Mouse (Mus musculus): ENCODE results near the gene Pigk. TPM values are rescaled to one million over a fixed set of nuclear protein-coding genes. Genes with fewer than 3 reads are reported as not detected.

Gene Pigk
- polyA plus RNA-seq, 1 experiment from 2014 or later: 44.3 TPM

DNA sequence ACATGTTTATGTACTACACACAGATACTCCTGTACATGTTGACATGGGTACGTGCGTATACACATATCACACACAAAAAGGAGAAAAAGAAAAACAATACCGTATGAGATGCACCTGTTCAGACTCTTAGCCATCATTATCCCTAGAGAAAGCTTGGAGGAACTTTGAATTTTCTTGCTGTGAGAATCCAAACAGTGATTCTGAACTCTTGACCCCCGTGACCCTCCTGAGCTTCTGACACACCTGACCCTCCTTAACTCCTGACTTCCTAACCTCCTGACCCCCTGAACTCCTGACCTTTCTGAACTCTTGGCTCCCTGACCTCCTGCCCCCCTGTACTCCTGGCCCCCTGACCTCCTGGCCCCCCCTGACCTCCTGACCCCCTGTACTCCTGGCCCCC, 19.1 kb downstream of the Pigk start:
- H3K4me2 ChIP-seq (ENCODE audit: low read length): no peak overlapping the region
- no peaks in the 10 kb centered on the region for H3K36me3 ChIP-seq (ENCODE audit: control insufficient read depth, insufficient read depth, low read length)
- no peak overlapping the region for H3K9ac ChIP-seq (ENCODE audit: low read length)
- H3K27ac ChIP-seq (replicated peaks in 1 of 2; ENCODE audit: control insufficient read depth in 1 of 2, insufficient read depth in 1 of 2, low read depth in 2 of 2, low read length in 2 of 2): no peak overlapping the region
- no peaks in the 10 kb centered on the region for H3K9me3 ChIP-seq (ENCODE audit: control insufficient read depth, low read length)
- H3K27me3 ChIP-seq (ENCODE audit: control insufficient read depth, insufficient read depth, low read length): no peaks in the 10 kb centered on the region
- no peak for ATAC-seq (ENCODE audit: insufficient number of reproducible peaks, insufficient read depth, low FRiP score, low read depth)
- no peak overlapping the region for H3K4me3 ChIP-seq (ENCODE audit: control insufficient read depth in 1 of 2, insufficient read depth in 1 of 2, low read depth in 1 of 2, low read length in 2 of 2)
- H3K4me1 ChIP-seq (ENCODE audit: control insufficient read depth in 2 of 2, insufficient read depth in 2 of 2, low read length in 2 of 2): peaks cover 2 to 3% of the 10 kb centered on the region in 2 experiments; a peak in 2 of 4 replicates
- WGBS: 94% methylated on average over 4 of the region's 4 CpGs

DNA sequence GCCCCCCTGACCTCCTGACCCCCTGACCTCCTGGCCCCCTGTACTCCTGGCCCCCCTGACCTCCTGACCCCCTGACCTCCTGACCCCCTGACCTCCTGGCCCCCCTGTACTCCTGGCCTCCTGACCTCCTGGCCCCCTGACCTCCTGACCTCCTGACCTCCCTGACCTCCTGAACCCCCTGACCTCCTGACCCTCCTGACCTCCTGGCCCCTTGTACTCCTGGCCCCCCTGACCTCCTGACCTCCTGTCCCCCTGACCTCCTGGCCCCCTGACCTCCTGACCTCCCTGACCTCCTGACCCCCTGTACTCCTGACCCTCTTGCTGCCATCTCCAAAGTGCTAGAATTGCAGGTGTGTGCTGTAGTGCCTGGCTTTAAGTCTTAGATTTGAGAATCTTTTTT, 19.6 kb downstream of the Pigk start:
- no peak for ATAC-seq (ENCODE audit: insufficient number of reproducible peaks, insufficient read depth, low FRiP score, low read depth)
- H3K9ac ChIP-seq (ENCODE audit: low read length): no peak overlapping the region
- no peaks in the 10 kb centered on the region for H3K9me3 ChIP-seq (ENCODE audit: control insufficient read depth, low read length)
- H3K27me3 ChIP-seq (ENCODE audit: control insufficient read depth, insufficient read depth, low read length): no peaks in the 10 kb centered on the region
- H3K4me2 ChIP-seq (ENCODE audit: low read length): no peak overlapping the region
- H3K4me3 ChIP-seq (ENCODE audit: control insufficient read depth in 1 of 2, insufficient read depth in 1 of 2, low read depth in 1 of 2, low read length in 2 of 2): no peak overlapping the region
- no peaks in the 10 kb centered on the region for H3K36me3 ChIP-seq (ENCODE audit: control insufficient read depth, insufficient read depth, low read length)
- no peak overlapping the region for H3K27ac ChIP-seq (replicated peaks in 1 of 2; ENCODE audit: control insufficient read depth in 1 of 2, insufficient read depth in 1 of 2, low read depth in 2 of 2, low read length in 2 of 2)
- H3K4me1 ChIP-seq (ENCODE audit: control insufficient read depth in 2 of 2, insufficient read depth in 2 of 2, low read length in 2 of 2): peaks cover 2 to 3% of the 10 kb centered on the region in 2 experiments; a peak in 2 of 4 replicates

DNA sequence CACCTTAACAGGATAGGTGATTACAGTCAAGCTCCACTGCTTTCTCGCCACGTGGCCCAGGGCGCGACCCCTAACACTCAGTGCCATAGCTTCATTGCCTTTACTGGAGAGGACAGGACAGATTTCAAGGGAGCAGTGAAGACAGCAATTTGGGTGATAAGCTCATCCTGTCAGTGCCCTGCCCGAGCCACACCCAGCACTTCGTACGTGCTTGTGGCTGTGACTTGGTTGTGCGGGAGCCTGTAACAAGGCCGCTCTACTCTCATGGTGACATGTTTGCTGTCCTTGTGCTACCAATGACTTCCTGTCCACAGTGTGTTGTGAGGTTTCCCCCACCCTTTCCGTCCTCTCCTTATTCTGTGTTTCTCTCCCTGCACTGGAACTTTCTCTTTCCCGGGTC, 20.2 kb downstream of the Pigk start:
- Histone ChIP-seq H3K9me3 (ENCODE audit: control insufficient read depth, low read length) (no peaks in the 10 kb centered on the region), H3K27ac (replicated peaks in 1 of 2; ENCODE audit: control insufficient read depth in 1 of 2, insufficient read depth in 1 of 2, low read depth in 2 of 2, low read length in 2 of 2) (no peak overlapping the region), H3K36me3 (ENCODE audit: control insufficient read depth, insufficient read depth, low read length) (no peaks in the 10 kb centered on the region), H3K27me3 (ENCODE audit: control insufficient read depth, insufficient read depth, low read length) (no peaks in the 10 kb centered on the region), H3K4me2 (ENCODE audit: low read length) (no peak overlapping the region), H3K4me1 (ENCODE audit: control insufficient read depth in 2 of 2, insufficient read depth in 2 of 2, low read length in 2 of 2) (peaks cover 2 to 3% of the 10 kb centered on the region in 2 experiments; a peak in 2 of 4 replicates), H3K9ac (ENCODE audit: low read length) (no peak overlapping the region), H3K4me3 (ENCODE audit: control insufficient read depth in 1 of 2, insufficient read depth in 1 of 2, low read depth in 1 of 2, low read length in 2 of 2) (no peak overlapping the region)
- no peak for ATAC-seq (ENCODE audit: insufficient number of reproducible peaks, insufficient read depth, low FRiP score, low read depth)
- 75% methylated on average over 11 of the region's 11 CpGs for WGBS

DNA sequence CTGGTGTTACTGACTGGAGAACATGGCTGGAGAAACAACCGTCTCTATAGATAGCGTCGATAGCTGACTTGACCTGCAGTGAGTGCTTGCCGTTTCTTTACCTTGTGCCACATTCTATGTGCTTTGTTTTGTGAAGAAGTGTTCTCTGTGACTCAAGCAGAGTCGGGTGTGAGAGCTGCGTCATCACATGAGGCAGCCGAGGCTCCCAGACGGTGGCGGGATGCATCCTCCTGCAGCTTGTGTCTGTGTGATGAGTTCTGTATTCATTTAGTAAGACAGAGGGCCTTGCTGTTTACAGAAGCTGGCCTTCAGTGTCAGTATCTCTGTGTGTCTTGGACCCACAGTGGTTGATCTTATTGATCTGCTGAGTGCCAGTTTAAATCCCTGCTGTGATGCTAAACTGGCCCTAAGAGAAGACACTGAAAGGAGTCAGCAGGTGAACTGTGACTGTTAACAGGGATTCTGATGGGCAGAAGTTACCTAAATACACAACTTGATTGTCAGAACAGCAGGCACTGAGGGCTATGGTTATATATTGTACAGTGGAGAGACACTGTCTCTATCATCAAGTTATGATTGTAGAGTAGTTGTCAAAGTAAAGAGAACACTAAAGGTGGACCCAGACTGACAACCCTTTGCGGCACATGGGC, 21.8 kb downstream of the Pigk start:
- H3K27me3 ChIP-seq (ENCODE audit: control insufficient read depth, insufficient read depth, low read length): no peaks in the 10 kb centered on the region
- H3K4me2 ChIP-seq (ENCODE audit: low read length): no peak overlapping the region
- ATAC-seq (ENCODE audit: insufficient number of reproducible peaks, insufficient read depth, low FRiP score, low read depth): no peak
- H3K36me3 ChIP-seq (ENCODE audit: control insufficient read depth, insufficient read depth, low read length): no peaks in the 10 kb centered on the region
- H3K9me3 ChIP-seq (ENCODE audit: control insufficient read depth, low read length): no peaks in the 10 kb centered on the region
- 53% methylated on average over 10 of the region's 10 CpGs for WGBS
- no peak overlapping the region for H3K27ac ChIP-seq (replicated peaks in 1 of 2; ENCODE audit: control insufficient read depth in 1 of 2, insufficient read depth in 1 of 2, low read depth in 2 of 2, low read length in 2 of 2)
- no peak overlapping the region for H3K9ac ChIP-seq (ENCODE audit: low read length)
- peaks cover 2 to 3% of the 10 kb centered on the region in 2 experiments; a peak in 2 of 4 replicates for H3K4me1 ChIP-seq (ENCODE audit: control insufficient read depth in 2 of 2, insufficient read depth in 2 of 2, low read length in 2 of 2)
- H3K4me3 ChIP-seq (ENCODE audit: control insufficient read depth in 1 of 2, insufficient read depth in 1 of 2, low read depth in 1 of 2, low read length in 2 of 2): no peak overlapping the region

DNA sequence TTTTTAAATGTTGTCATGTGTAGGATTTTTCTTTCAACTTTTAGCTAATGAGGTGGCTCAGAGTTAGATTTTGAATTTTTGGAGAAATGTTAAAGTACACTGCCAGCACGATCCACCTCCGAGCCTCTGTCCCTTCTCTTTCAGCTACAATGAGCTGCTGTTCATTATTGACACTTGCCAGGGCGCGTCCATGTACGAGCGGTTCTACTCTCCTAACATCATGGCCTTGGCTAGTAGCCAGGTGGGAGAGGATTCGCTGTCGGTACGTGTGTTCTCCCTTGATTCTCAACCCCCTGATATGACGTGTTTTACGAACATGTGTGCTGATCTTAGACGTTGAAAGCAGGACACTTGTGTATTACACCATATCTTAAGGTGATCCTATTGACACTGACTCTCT, 30.4 kb downstream of the Pigk start:
- no peaks in the 10 kb centered on the region for H3K27me3 ChIP-seq (ENCODE audit: control insufficient read depth, insufficient read depth, low read length)

DNA sequence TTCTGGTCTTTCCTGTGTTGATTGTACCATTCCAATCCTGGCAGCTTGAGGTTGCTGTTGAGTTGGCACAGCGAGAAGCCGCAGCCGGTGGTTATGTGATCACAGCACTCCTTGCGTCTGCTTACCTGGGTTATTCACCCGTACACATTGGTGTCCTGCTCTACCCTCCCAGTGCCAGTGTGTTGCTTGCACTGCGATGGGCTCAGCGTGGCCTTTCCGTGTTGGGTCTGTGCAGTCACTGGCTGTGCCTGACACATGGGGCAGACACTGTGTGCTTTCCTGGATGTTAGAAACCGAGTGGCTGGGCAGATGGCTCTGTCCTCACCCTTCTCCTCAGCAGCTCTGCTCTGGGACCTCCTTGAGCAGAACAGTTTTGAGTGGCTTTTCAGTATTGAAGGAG, 31.7 kb downstream of the Pigk start:
- no peak overlapping the region for H3K9ac ChIP-seq (ENCODE audit: low read length)
- no peak overlapping the region for H3K27ac ChIP-seq (replicated peaks in 1 of 2; ENCODE audit: control insufficient read depth in 1 of 2, insufficient read depth in 1 of 2, low read depth in 2 of 2, low read length in 2 of 2)
- peaks cover 17% of the 10 kb centered on the region; the same call in 1 of the 2 replicates for H3K36me3 ChIP-seq (ENCODE audit: control insufficient read depth, insufficient read depth, low read length)
- ATAC-seq (ENCODE audit: insufficient number of reproducible peaks, insufficient read depth, low FRiP score, low read depth): no peak
- H3K4me3 ChIP-seq (ENCODE audit: control insufficient read depth in 1 of 2, insufficient read depth in 1 of 2, low read depth in 1 of 2, low read length in 2 of 2): no peak overlapping the region
- no peaks in the 10 kb centered on the region for H3K9me3 ChIP-seq (ENCODE audit: control insufficient read depth, low read length)
- H3K27me3 ChIP-seq (ENCODE audit: control insufficient read depth, insufficient read depth, low read length): no peaks in the 10 kb centered on the region
- H3K4me1 ChIP-seq (ENCODE audit: control insufficient read depth in 2 of 2, insufficient read depth in 2 of 2, low read length in 2 of 2): peaks cover 3 to 4% of the 10 kb centered on the region in 2 experiments; a peak in 3 of 4 replicates
- WGBS: 88% methylated on average over 9 of the region's 9 CpGs
- no peak overlapping the region for H3K4me2 ChIP-seq (ENCODE audit: low read length)

More for the DNA sequence above, 30.4 kb downstream of the Pigk start:
- WGBS: 79% methylated on average over 12 of the region's 12 CpGs
- peaks cover 3 to 4% of the 10 kb centered on the region in 2 experiments; a peak in 3 of 4 replicates for H3K4me1 ChIP-seq (ENCODE audit: control insufficient read depth in 2 of 2, insufficient read depth in 2 of 2, low read length in 2 of 2)
- no peaks in the 10 kb centered on the region for H3K9me3 ChIP-seq (ENCODE audit: control insufficient read depth, low read length)
- H3K4me2 ChIP-seq (ENCODE audit: low read length): no peak overlapping the region
- peaks cover 17% of the 10 kb centered on the region; the same call in 1 of the 2 replicates for H3K36me3 ChIP-seq (ENCODE audit: control insufficient read depth, insufficient read depth, low read length)
- no peak overlapping the region for H3K9ac ChIP-seq (ENCODE audit: low read length)
- no peak for ATAC-seq (ENCODE audit: insufficient number of reproducible peaks, insufficient read depth, low FRiP score, low read depth)
- H3K4me3 ChIP-seq (ENCODE audit: control insufficient read depth in 1 of 2, insufficient read depth in 1 of 2, low read depth in 1 of 2, low read length in 2 of 2): no peak overlapping the region
- H3K27ac ChIP-seq (replicated peaks in 1 of 2; ENCODE audit: control insufficient read depth in 1 of 2, insufficient read depth in 1 of 2, low read depth in 2 of 2, low read length in 2 of 2): no peak overlapping the region

DNA sequence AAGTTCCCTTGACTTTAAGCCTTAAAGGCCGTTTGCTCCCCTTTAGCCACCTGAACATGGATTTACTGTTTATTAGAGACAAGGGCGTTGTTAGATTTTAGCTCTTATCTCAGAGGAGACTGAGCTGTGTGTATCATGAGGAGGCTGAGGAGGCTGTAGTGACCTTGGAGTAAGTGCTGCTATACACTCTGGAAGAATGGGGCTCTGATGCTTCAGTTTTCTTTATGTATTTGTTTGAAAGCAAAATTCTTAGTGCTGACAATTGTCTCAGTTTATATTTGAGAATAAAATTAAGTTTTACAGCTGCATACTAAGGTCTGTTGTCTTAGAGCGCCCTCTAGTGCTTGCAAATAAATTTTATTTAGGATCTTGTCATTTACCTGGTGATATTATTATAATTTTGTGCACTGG, 35.6 kb downstream of the Pigk start:
- 27% methylated on average over 3 of the region's 3 CpGs for WGBS
- no peak overlapping the region for H3K27ac ChIP-seq (replicated peaks in 1 of 2; ENCODE audit: control insufficient read depth in 1 of 2, insufficient read depth in 1 of 2, low read depth in 2 of 2, low read length in 2 of 2)
- no peak overlapping the region for H3K4me2 ChIP-seq (ENCODE audit: low read length)
- H3K9ac ChIP-seq (ENCODE audit: low read length): no peak overlapping the region
- peaks cover 9% of the 10 kb centered on the region; the same call in 1 of the 2 replicates for H3K36me3 ChIP-seq (ENCODE audit: control insufficient read depth, insufficient read depth, low read length)
- H3K27me3 ChIP-seq (ENCODE audit: control insufficient read depth, insufficient read depth, low read length): no peaks in the 10 kb centered on the region
- H3K9me3 ChIP-seq (ENCODE audit: control insufficient read depth, low read length): no peaks in the 10 kb centered on the region
- no peak overlapping the region for H3K4me3 ChIP-seq (ENCODE audit: control insufficient read depth in 1 of 2, insufficient read depth in 1 of 2, low read depth in 1 of 2, low read length in 2 of 2)
- ATAC-seq (ENCODE audit: insufficient number of reproducible peaks, insufficient read depth, low FRiP score, low read depth): no peak
- H3K4me1 ChIP-seq (ENCODE audit: control insufficient read depth in 2 of 2, insufficient read depth in 2 of 2, low read length in 2 of 2): no peaks in the 10 kb centered on the region

DNA sequence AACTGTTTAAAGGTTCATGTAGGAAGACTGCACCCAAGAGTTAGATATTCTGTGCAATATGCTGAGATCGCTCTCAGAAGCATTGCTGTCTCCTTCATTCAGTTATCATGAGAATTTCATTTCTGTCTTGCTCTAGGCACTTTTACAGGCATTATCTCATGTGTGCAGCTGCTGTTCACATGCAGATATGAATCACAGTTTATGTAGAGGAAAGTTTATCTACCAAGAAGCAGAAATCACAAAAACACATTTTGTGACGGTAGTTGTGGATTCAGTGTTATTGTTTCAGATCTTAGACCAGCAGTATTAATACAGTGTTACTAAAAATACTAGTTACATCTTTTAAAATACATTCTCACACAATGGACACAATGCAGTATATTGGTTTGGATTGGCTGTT, 36.0 kb downstream of the Pigk start:
- ATAC-seq (ENCODE audit: insufficient number of reproducible peaks, insufficient read depth, low FRiP score, low read depth): no peak
- Histone ChIP-seq H3K4me1 (ENCODE audit: control insufficient read depth in 2 of 2, insufficient read depth in 2 of 2, low read length in 2 of 2) (no peaks in the 10 kb centered on the region), H3K4me3 (ENCODE audit: control insufficient read depth in 1 of 2, insufficient read depth in 1 of 2, low read depth in 1 of 2, low read length in 2 of 2) (no peak overlapping the region), H3K27me3 (ENCODE audit: control insufficient read depth, insufficient read depth, low read length) (no peaks in the 10 kb centered on the region), H3K36me3 (ENCODE audit: control insufficient read depth, insufficient read depth, low read length) (peaks cover 7% of the 10 kb centered on the region; the same call in 1 of the 2 replicates), H3K27ac (replicated peaks in 1 of 2; ENCODE audit: control insufficient read depth in 1 of 2, insufficient read depth in 1 of 2, low read depth in 2 of 2, low read length in 2 of 2) (no peak overlapping the region), H3K4me2 (ENCODE audit: low read length) (no peak overlapping the region), H3K9me3 (ENCODE audit: control insufficient read depth, low read length) (no peaks in the 10 kb centered on the region), H3K9ac (ENCODE audit: low read length) (no peak overlapping the region)
- 61% methylated on average over 2 of the region's 2 CpGs for WGBS
